Mouse (Mus musculus): ENCODE measurements at regions not wholly inside any gene's neighbourhood (a gene's known extent, or its start where the extent isn't known, plus 50 kb on each side); places are given as distances from the start of the nearest gene placed in this dataset.

DNA sequence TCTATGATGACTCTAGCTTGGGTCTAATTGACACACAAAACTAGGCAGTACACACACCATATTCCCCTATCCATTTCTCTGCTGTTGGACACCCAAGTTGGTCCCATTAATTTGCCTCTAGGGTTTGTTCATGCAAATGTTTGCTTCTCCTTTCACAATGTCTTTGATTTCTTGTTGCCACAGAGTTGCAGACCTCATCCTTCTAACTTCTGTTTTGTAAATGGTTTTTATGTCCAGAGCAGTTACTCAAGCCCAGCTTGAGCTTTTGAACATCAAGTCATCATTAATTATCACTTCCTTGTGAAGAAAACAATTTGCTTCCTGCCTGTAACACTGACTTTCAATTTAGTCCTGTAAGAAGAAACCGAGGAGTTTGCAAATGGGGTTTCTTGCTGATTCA lies 122.6 kb upstream of the Egfl6 start:
- no peak overlapping the region for H3K9ac ChIP-seq
- H3K9me3 ChIP-seq, result no peaks in the 10 kb centered on the region
- WGBS, result 79% methylated on average over 1 of the region's 1 CpGs
- H3K36me3 ChIP-seq (replicated peaks), result no peaks in the 10 kb centered on the region
- no peaks in the 10 kb centered on the region for H3K4me1 ChIP-seq
- no peak for ATAC-seq (ENCODE audit: low FRiP score)
- H3K4me3 ChIP-seq (replicated peaks), result no peak overlapping the region
- H3K27me3 ChIP-seq, result peaks cover 30% of the 10 kb centered on the region
- no peak overlapping the region for H3K4me2 ChIP-seq
- no peak overlapping the region for H3K27ac ChIP-seq

DNA sequence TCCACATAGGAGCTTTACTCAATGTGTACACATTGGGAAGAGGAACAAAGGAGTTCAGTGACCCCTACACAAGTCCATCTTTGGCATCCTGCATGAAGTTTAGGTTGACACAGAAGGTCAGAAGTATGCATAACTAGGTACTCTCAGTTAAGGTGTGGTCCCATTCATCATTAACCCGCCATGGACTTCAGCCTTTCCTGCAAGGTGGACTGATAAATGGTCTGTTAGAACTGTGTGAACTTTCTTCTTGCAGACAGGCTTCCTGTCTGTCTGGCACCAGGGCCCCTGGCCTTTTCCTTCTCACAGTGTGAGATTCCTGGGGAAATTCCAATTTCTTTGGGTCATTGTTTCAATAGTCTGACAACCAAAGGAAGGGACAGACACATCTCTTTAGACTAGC lies 121.5 kb upstream of the Egfl6 start:
- WGBS, result 55% methylated on average over 1 of the region's 1 CpGs
- Histone ChIP-seq H3K27me3 (peaks cover 23% of the 10 kb centered on the region), H3K27ac (no peak overlapping the region), H3K4me1 (no peaks in the 10 kb centered on the region), H3K36me3 (replicated peaks) (no peaks in the 10 kb centered on the region), H3K4me3 (replicated peaks) (no peak overlapping the region), H3K9ac (no peak overlapping the region), H3K9me3 (no peaks in the 10 kb centered on the region), H3K4me2 (no peak overlapping the region)
- no peak for ATAC-seq (ENCODE audit: low FRiP score)

DNA sequence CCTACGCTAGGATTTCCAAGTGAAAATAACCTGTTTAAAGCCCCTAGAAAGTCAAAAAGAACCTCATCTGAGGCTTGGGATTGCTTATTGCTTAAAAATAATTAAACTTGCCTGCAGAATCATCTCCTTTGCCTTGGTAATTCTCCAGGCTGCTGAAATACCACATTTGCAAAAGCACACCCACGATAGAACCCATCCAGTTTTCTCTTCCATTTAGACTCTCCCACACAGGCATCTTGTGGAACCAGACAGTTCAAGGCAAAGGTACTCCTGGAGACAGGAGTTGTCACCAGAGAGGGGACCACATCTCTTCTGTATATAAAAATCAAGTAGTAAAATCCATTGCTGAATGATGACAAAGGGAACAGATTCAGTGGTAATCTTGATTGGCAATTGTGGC lies 118.8 kb upstream of the Egfl6 start:
- Histone ChIP-seq H3K27ac (no peak overlapping the region), H3K4me2 (no peak overlapping the region), H3K36me3 (replicated peaks) (no peaks in the 10 kb centered on the region), H3K4me3 (replicated peaks) (no peak overlapping the region), H3K9me3 (no peaks in the 10 kb centered on the region), H3K27me3 (peaks cover 33% of the 10 kb centered on the region), H3K4me1 (no peaks in the 10 kb centered on the region), H3K9ac (no peak overlapping the region)
- ATAC-seq (ENCODE audit: low FRiP score), result no peak
- WGBS, result 88% methylated on average over 2 of the region's 2 CpGs

DNA sequence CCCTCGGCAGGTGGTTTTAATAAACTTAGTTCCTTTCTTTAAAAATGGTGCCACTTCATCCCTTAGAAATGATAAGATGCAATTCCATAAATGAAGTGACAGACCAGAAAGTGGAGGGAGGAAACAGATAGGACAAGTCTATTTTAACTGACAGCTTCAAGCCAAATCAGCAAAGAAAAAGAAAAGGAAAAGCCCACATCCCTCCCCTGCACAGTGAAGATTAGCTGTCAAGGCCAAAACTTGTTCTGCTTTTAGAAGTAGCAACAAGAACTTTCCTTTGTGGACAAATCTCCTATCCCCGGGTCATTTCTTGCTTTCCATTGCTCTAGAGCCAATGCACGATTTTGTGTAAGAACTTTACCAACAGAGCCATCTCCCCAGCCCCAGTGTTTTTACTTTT lies 108.7 kb upstream of the Egfl6 start:
- H3K9ac ChIP-seq, result no peak overlapping the region
- H3K36me3 ChIP-seq (replicated peaks), result no peaks in the 10 kb centered on the region
- no peak overlapping the region for H3K4me2 ChIP-seq
- no peak for ATAC-seq (ENCODE audit: low FRiP score)
- H3K27me3 ChIP-seq, result peaks cover 28% of the 10 kb centered on the region
- no peaks in the 10 kb centered on the region for H3K9me3 ChIP-seq
- H3K4me3 ChIP-seq (replicated peaks), result no peak overlapping the region
- WGBS, result 82% methylated on average over 3 of the region's 3 CpGs
- no peak overlapping the region for H3K27ac ChIP-seq
- H3K4me1 ChIP-seq, result no peaks in the 10 kb centered on the region

DNA sequence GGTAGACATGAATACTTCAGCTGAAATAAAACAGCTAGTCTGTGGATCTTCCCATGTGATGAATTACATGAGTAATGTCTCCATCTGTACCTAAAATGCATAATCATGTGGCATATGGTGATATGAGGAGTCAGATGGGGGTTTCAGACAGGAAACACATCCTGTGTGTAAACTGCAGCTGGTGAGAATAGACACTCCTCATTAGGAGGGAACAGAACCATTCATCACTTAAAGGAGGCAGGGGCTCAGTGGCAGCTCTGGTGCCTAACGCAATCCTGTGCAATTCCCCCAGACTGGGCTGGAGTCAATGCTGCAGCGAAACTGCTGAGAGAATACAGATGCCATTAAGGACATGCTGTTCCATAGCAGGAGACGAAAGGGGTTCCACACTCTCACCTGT lies 103.3 kb upstream of the Egfl6 start:
- Histone ChIP-seq H3K4me2 (no peak overlapping the region), H3K9ac (no peak overlapping the region), H3K36me3 (replicated peaks) (no peaks in the 10 kb centered on the region), H3K27me3 (peaks cover 17% of the 10 kb centered on the region), H3K27ac (no peak overlapping the region), H3K9me3 (no peaks in the 10 kb centered on the region), H3K4me3 (replicated peaks) (no peak overlapping the region), H3K4me1 (no peaks in the 10 kb centered on the region)
- ATAC-seq (ENCODE audit: low FRiP score), result no peak; the same call in 1 of the 2 replicates
- WGBS, result 72% methylated on average over 3 of the region's 3 CpGs

DNA sequence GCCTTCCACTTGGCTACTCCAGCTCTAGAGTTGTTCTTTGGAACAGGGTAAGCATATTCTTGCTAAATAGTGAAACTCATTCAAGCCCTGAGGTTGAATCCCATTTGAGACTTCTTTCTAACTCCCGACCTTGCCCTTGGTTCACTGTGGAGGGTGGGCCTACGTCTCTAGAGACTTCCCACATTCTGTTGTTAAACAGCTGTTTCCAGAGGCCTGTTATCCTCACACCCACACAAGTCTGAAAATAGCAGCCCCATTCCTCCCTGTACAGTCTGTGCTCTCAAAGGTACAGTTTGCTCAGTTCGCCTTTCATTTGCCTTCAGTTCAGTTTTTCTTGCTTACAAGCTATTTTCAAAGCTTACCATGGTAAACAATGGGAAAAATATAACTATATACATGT lies 87.9 kb upstream of the Egfl6 start:
- H3K27me3 ChIP-seq, result peaks cover 36% of the 10 kb centered on the region

DNA sequence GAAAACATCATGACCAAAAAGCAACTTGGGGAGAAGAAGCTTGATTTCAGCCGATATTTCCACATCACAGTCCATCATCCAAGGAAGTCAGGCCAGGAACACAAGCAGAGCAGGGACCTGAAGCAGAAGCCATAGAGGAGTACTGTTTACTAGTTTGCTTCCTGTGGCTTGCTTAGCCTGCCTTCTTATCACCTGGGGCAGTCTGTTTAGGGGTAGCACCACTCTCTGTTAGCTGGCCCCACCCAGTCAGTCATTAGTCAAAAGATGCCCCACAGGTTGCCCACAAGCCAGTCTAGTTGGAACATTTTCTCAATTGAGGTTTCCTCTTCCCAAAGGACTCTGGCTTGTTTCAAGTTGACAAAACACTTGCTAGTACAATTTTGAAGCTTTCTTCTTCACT lies 87.1 kb upstream of the Egfl6 start:
- no peak overlapping the region for H3K9ac ChIP-seq
- WGBS, result 92% methylated on average over 1 of the region's 1 CpGs
- H3K36me3 ChIP-seq (replicated peaks), result no peaks in the 10 kb centered on the region
- no peak for ATAC-seq (ENCODE audit: low FRiP score)
- no peak overlapping the region for H3K4me2 ChIP-seq
- no peak overlapping the region for H3K4me3 ChIP-seq (replicated peaks)
- H3K9me3 ChIP-seq, result no peaks in the 10 kb centered on the region
- H3K4me1 ChIP-seq, result no peaks in the 10 kb centered on the region
- peaks cover 39% of the 10 kb centered on the region for H3K27me3 ChIP-seq
- no peak overlapping the region for H3K27ac ChIP-seq

More for the DNA sequence above, 87.9 kb upstream of the Egfl6 start:
- H3K4me1 ChIP-seq, result no peaks in the 10 kb centered on the region
- H3K4me2 ChIP-seq, result no peak overlapping the region
- H3K36me3 ChIP-seq (replicated peaks), result no peaks in the 10 kb centered on the region
- no peak overlapping the region for H3K9ac ChIP-seq
- no peak for ATAC-seq (ENCODE audit: low FRiP score)
- no peak overlapping the region for H3K4me3 ChIP-seq (replicated peaks)
- 73% methylated on average over 3 of the region's 3 CpGs for WGBS
- H3K27ac ChIP-seq, result no peak overlapping the region
- no peaks in the 10 kb centered on the region for H3K9me3 ChIP-seq

DNA sequence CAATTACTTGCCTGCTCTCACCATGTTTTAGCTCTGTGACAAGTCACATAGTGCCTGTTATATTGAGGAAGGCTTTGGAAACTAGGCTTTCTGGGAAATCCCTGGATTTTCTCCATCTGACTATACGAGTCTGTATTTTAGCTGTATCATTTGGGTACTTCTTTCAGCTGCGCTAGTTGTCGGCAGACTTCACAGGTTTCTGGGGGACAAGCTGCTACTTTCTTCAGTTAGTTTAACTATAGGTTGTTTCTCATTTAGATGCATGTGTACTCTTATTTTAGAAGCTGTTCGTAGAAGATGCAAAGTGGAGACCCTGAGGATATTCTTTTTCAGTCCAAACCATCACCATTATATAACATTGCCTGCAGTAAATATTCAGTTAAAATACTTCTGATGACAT lies 86.3 kb upstream of the Egfl6 start:
- Histone ChIP-seq H3K9ac (no peak overlapping the region), H3K9me3 (no peaks in the 10 kb centered on the region), H3K27me3 (peaks cover 39% of the 10 kb centered on the region), H3K4me1 (no peaks in the 10 kb centered on the region), H3K4me3 (replicated peaks) (no peak overlapping the region), H3K36me3 (replicated peaks) (no peaks in the 10 kb centered on the region), H3K27ac (no peak overlapping the region), H3K4me2 (no peak overlapping the region)
- no peak for ATAC-seq (ENCODE audit: low FRiP score)
- 89% methylated on average over 4 of the region's 4 CpGs for WGBS

DNA sequence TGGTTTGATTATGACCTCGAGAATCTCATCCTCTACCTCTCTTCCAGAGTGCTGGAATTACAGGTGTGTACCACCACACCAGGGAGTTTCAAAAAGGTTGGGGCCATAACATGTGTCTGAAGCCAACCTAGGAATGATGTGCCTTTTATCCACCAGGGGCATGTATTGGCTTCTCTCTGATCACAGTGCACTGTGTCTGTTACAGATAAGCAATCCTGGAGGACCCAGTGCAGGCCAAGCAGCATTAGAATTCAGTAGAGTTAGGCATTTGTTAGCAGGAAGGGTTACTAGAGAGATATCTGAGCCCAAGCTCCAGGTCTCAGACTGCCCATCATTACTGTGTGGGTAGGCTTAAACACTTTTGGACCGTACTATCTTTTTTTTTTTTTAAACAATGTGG lies 80.8 kb upstream of the Egfl6 start:
- H3K27ac ChIP-seq, result no peak overlapping the region
- no peak overlapping the region for H3K9ac ChIP-seq
- no peak overlapping the region for H3K4me3 ChIP-seq (replicated peaks)
- peaks cover 60% of the 10 kb centered on the region for H3K27me3 ChIP-seq
- H3K4me1 ChIP-seq, result peaks cover 3% of the 10 kb centered on the region; the same call in 1 of the 2 replicates
- no peak overlapping the region for H3K4me2 ChIP-seq
- no peak for ATAC-seq (ENCODE audit: low FRiP score)
- 83% methylated on average over 2 of the region's 2 CpGs for WGBS
- no peaks in the 10 kb centered on the region for H3K9me3 ChIP-seq
- H3K36me3 ChIP-seq (replicated peaks), result no peaks in the 10 kb centered on the region

DNA sequence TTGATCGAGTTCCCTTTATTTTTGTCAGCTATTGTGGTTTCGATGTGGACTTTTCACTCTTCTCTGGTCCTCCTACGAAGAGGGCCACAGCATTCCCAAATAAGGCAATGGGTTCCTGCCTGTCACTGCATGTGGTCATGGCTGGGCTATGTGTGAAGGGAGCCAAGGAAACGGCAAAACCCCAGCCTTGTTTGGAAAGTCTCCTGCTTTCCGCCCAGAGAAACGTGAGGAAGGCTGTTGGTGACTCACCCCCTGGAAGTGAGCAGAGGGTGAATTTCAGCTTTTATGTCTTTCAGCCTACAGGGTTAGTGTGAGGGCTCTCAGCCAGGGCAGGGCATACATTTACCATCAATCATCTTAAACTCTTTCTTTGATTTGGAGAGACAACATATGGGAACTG lies 76.3 kb upstream of the Egfl6 start:
- peak; percentile 47; the same call in 1 of the 2 replicates for ATAC-seq (ENCODE audit: low FRiP score)
- 51% methylated on average over 6 of the region's 6 CpGs for WGBS
- no peak overlapping the region for H3K4me3 ChIP-seq (replicated peaks)
- no peak overlapping the region for H3K4me2 ChIP-seq
- no peaks in the 10 kb centered on the region for H3K9me3 ChIP-seq
- H3K4me1 ChIP-seq, result peaks cover 3% of the 10 kb centered on the region; the same call in 1 of the 2 replicates
- peaks cover 50% of the 10 kb centered on the region for H3K27me3 ChIP-seq
- no peaks in the 10 kb centered on the region for H3K36me3 ChIP-seq (replicated peaks)
- peak overlapping the region; percentile 82; the same call in 1 of the 2 replicates for H3K27ac ChIP-seq
- no peak overlapping the region for H3K9ac ChIP-seq

DNA sequence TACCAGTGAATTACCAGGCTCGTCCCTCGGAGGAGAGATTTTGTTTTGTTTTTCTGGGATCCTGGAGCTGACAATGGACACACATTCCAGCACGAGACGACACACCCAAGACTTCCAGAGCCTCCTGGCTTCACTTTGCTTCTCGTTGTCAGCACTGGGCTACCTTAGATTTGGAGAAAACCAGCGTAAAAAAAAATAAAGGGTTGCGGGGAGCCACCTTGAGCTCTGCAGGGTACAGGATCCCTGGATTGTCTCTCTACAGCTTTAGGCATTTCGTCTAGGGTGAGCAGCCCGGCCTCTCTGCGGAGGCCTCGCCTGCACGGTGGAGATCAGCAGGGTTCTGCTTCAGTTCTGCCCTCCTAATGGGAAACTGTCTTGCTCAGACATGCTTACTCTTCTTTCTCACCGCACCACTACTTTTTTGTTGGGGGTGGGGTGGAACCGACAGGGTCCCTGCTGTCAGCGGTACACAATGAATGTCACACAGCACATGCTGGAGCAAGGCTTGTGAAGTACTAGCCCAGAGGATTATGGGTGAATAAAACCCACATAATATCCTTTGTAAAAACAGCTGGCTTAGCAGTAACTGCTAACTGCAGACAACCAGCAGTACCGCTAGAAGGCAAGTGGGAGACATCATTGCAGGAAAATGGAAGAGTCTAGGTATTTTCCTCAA lies 75.7 kb upstream of the Egfl6 start:
- H3K9ac ChIP-seq, result no peak overlapping the region
- peak overlapping the region; percentile 8; the same call in 1 of the 2 replicates for H3K4me3 ChIP-seq (replicated peaks)
- peaks cover 47% of the 10 kb centered on the region for H3K27me3 ChIP-seq
- H3K4me2 ChIP-seq, result peak overlapping the region; percentile 45
- H3K36me3 ChIP-seq (replicated peaks), result no peaks in the 10 kb centered on the region
- peaks cover 3% of the 10 kb centered on the region; the same call in 1 of the 2 replicates for H3K4me1 ChIP-seq
- 30% methylated on average over 16 of the region's 16 CpGs for WGBS
- ATAC-seq (ENCODE audit: low FRiP score), result peak; percentile 89
- H3K9me3 ChIP-seq, result no peaks in the 10 kb centered on the region
- H3K27ac ChIP-seq, result peak overlapping the region; percentile 82

DNA sequence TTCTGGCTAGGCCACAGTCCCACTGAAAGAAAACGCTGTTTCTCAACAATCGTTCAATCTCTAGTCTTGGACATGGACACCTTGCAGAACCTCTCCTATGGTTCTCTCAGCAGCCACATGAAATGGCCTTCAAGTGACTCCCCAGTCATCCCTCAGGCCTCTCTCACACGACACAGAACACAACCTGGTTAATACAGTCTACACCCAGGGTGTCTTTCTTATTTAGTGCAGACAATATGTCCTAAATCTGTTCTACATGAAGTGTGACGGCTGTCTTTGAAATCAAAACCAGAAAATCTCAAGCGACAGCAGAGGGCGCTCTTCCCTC lies 75.2 kb upstream of the Egfl6 start:
- Histone ChIP-seq H3K9ac (no peak overlapping the region), H3K4me2 (no peak overlapping the region), H3K27me3 (peaks cover 44% of the 10 kb centered on the region), H3K4me3 (replicated peaks) (no peak overlapping the region), H3K36me3 (replicated peaks) (no peaks in the 10 kb centered on the region), H3K4me1 (peaks cover 3% of the 10 kb centered on the region; the same call in 1 of the 2 replicates), H3K9me3 (no peaks in the 10 kb centered on the region), H3K27ac (peak overlapping the region; percentile 82)
- peak; percentile 31 for ATAC-seq (ENCODE audit: low FRiP score)
- 30% methylated on average over 6 of the region's 6 CpGs for WGBS

DNA sequence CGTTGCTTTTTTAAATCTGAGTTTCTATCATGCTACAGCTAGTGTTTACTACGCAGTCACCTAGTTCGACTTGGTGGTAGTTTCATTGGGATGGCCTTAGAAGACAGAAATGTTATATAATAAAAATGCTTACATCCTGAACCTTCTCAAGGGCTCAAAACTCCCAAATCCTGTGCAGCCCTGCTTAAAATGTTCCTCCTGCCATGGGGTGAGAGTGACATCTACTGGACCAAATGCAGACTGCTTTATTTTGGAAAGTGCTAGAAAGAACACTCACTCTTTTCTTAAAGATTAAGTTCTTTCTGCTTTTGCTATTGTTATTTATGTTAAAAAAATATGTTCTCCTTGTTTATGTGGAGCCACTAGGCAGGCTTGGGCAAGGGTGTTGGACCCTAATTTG lies 66.9 kb upstream of the Egfl6 start:
- Histone ChIP-seq H3K4me1 (no peaks in the 10 kb centered on the region), H3K9ac (no peak overlapping the region), H3K27ac (no peak overlapping the region), H3K27me3 (peaks cover 18% of the 10 kb centered on the region; the same call in 1 of the 2 replicates), H3K4me2 (no peak overlapping the region), H3K4me3 (replicated peaks) (no peak overlapping the region), H3K9me3 (no peaks in the 10 kb centered on the region), H3K36me3 (replicated peaks) (no peaks in the 10 kb centered on the region)
- WGBS, result 66% methylated on average over 3 of the region's 3 CpGs
- ATAC-seq (ENCODE audit: low FRiP score), result no peak

Measured in forebrain, embryonic 12.5 days (tissue).